Mouse (Mus musculus): Measurements from ENCODE around the gene Olfr600.
"Not testable (repeated sequence)": the region's sequence is repeated elsewhere in the genome, so short reads cannot be mapped to it uniquely, and the experiment has no call there.

Olfr600 gene

GRCm38 (mm10) chr7:103349569-103349968 is at the start of gene Olfr600:
TSS of gene Olfr600 (minus strand) at chr7:103349669.
- DNase-seq (ENCODE audit: extremely low read depth, low read depth) = no peak

- DNase-seq (ENCODE audit: extremely low read depth, low read depth) = no peak
These were observed 49.5 kb upstream of the Olfr600 start for GRCm38 (mm10) chr7:103398981-103399380.

- DNase-seq (ENCODE audit: extremely low read depth, low read depth) = no peak
These were observed 48.3 kb upstream of the Olfr600 start for GRCm38 (mm10) chr7:103397758-103398157.

GRCm38 (mm10) chr7:103386077-103386476 is 36.6 kb upstream of the Olfr600 start, which contains the start of gene Olfr603:
TSS of gene Olfr603 (minus strand) at chr7:103386177.
- DNase-seq (ENCODE audit: extremely low read depth, low read depth) = no peak

GRCm38 (mm10) chr7:103362555-103362954 is 13.1 kb upstream of the Olfr600 start, which contains the start of gene Olfr601:
TSS of gene Olfr601 (minus strand) at chr7:103362655.
- DNase-seq (ENCODE audit: extremely low read depth, low read depth) = no peak

GRCm38 (mm10) chr7:103335617-103336016 is 13.9 kb downstream of the Olfr600 start, which contains the start of gene Olfr599:
TSS of gene Olfr599 (plus strand) at chr7:103335917.
- DNase-seq (ENCODE audit: extremely low read depth, low read depth) = no peak

- no peak for DNase-seq (ENCODE audit: extremely low read depth, low read depth)
These were observed 26.2 kb downstream of the Olfr600 start, which contains the start of gene Olfr598 for GRCm38 (mm10) chr7:103323268-103323667. TSS of gene Olfr598 (plus strand) at chr7:103323568.

GRCm38 (mm10) chr7:103316015-103316414 is 33.5 kb downstream of the Olfr600 start, which contains the start of gene Olfr597:
TSS of gene Olfr597 (plus strand) at chr7:103316315.
- not testable (repeated sequence) for DNase-seq (ENCODE audit: extremely low read depth, low read depth)

- DNase-seq (ENCODE audit: extremely low read depth, low read depth) = not testable (repeated sequence)
These were observed 44.1 kb downstream of the Olfr600 start, which contains the start of gene Olfr596 for GRCm38 (mm10) chr7:103305348-103305747. TSS of gene Olfr596 (plus strand) at chr7:103305648.
